Mouse (Mus musculus) natural killer cell, adult 2 months (primary cell): ENCODE results near the gene Plekha7.

Experiments
- DNase-seq, 2 experiments: peaks; one replicate each; pipeline ENCODE4 v3.0.0; 2022; ENCODE audit warnings: low spot score in 2 of 2

Gene Plekha7

DNA sequence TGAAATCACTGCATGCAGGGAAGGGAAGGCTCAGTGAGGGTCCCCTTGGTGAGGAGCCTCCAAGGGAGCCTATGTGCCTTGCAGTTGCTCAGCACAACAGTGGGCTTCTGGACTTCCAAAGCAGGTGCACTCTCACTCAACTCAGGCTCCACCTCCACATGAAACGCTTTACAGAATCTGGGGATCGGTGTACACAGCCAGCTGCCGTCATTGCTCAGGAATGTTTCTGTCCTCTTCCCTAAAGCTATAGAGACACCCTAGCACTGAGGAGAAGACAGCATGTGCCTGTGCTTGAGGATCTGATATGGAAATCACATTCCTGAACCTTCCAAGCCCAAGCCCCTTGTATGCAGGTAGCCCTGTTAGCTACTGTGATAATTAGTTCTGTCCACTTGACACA, 120.7 kb downstream of the Plekha7 start:
- no peak for DNase-seq

DNA sequence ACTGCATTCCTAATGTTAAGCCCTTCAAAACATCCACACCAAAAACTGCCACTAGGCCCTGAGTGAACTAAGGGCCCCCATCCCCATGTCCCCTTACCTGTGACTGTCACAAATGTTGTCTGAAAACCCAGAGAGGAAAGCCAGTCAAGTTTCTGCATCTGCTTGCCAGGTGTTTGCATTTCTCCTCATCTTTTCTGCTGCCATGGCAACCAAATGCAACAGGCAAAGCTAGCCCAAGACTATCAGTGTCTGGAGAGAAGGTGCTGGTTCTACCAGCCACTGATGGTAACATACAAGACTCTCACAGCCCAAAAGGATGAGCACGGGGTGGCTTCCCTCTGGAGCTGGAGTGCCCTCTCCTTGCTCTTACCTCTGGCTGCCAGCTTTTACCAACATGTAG, 121.3 kb downstream of the Plekha7 start:
- DNase-seq: no peak

DNA sequence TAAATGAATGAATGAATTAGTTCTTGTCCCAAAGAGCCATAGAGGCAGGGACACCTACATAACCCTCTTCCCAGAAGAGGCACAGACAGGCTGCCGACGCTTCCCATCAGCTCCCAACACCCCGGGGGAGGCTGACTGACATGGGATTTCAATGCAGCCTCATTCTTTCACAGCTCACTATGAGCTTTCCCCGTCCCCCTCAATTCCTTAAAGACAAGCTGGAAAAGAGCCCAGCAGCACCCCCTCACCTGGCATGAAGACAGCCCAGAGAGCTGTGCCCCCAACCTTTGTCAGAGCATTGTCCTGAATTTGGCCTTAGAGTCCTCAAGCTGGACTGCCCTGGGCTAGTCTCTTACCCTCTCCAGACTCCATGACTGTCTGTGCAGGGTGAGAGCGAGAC, 122.0 kb downstream of the Plekha7 start:
- no peak for DNase-seq

DNA sequence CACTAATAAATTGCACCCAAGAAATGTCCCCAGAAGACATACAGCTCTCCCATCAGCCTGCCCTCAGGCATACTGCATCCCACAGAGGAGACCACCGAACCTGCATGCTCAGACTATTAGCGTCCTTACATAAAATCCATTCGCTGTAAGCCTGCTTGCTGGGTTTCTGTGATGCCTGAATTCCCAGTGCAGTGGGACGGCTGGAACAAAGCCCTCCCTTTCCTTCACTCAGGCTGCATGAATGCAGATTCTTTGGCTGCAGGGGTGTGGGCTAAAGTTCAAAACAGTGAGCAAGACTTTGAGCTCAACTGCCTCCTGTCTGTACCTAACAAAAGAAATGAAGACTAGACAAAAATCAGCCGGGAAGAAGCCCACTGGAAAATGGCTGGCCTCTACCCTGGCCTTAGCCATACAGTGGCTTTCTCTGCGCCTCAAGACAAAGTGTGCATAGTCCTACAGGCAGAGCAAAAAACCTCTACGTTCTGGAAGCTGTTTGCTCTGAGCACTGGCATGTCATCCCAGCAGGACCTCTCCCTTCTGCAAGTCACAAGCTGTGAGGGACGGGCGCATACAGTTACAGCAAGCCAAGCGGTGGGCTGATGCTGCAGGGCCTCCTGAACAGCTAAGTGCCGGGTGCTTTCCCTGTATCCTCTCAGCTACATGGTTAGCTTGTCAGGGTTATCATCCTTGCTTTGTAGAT, 123.7 kb downstream of the Plekha7 start:
- no peak for DNase-seq

DNA sequence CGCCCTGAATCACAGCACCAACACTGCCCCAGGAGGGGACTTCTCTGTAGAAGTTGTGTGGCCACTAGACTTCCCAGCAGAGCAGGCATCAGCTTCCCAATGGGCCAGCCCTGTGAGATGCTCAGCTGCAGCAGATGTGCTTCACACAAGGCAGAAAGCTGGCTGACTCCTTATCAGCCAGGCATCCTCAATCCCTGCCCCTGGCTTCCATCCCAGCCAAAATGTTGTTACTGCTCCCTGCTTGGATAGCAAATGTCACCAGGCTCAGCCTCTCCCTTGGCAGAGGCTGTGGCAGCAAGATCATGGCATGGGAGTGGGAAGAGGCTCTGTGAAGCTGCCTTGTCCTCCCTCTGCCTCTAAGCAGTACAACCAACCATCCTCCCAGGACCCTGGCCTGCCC, 125.7 kb downstream of the Plekha7 start:
- DNase-seq: no peak

DNA sequence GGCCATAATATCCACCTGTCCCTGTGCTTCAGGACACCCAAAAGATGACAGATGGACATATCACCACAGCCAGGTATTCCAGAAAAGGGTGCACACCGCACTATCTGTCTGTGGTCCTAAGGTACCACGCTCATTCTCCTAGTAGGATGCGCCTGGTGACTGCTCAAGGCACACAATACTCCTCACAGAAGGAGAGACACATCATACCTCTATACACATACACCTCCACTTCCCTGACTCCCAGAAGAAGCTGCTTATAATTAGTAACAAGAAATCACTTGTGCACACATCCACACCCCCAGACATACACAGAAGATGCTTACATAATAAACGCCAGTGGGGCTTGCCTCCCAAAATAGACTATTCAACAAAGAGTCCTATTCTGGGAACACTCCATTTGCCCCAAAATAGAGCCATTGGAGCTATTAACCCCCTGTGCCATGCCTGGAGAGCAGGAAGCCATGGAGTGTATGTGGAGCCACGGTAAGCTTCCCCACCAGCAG, 126.7 kb downstream of the Plekha7 start:
- DNase-seq: no peak

DNA sequence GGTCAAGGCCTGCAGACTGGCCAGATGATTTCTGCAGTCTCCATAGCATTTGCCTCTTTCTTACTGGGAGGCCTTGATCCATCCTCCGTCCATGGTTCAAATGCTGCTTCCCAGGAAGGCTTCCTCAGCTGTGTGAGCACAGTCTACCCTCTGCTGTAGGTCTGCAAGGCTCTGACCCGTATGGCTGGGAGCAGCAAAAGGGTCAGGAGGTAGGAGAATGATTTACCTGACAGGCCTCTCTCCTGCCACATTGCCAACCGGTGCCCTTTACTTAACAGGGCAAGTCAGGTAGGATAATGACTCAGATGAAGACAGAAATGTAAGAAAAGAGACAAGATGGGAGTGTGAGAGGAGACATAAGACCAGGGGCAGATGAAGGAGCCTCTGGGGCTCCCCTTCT, 129.3 kb downstream of the Plekha7 start:
- DNase-seq: no peak

DNA sequence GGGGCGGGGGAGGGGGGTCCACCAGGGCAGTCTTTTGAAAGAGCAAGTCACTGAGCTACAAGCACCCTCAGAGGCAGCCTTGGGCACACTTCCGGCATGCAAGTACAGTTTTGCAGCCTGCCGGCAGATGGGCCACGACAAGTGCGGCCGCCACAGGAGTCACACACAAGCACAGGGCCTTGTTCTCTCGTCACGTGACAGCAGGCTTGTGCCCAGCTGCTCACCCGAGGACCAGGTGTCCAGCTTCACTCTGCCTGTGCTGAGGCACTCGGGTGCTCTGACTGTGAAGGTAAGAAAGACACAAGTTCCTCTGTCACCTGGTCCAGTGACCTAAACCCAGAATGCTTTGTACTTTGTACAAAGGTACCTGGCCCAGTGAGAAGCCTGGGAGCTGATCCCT, 135.4 kb downstream of the Plekha7 start:
- no peak for DNase-seq

DNA sequence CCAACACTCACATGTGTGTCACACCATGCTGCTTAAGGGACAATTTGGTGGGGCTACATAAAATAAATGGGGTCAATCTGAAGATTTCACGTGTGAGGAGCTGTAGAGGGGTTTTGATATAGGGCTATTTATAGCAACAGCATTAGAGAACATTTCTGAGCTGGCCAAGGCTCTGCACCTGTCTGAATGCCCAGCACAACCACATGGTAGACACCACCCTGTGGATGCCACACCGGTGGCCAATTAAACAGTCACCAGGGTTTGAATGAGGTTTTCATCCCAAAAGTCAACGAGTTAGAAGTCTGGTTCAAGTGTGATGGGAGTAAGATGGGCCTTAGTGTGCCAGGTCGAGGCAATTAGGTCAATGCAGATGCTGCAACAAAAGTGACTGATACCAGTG, 138.8 kb downstream of the Plekha7 start:
- no peak for DNase-seq

DNA sequence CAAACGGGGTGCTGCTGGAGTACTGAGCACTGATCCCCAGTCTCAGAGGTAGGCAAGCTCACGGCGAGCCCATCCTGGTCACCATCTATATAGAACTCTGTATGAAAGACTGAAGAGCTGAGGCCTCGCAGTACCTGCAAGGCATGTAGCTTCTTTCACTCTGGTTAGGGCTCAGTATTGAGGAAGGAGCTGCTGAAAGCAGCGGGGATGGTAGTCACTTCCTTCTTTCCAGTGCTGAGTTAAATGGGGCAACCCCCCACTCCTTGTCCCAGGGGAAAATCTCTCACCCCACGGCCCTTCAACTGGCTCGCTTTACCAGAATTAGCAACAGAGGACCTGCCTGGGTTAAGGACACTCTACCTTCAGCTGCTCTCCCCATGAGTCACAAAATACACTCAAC, 140.0 kb downstream of the Plekha7 start:
- DNase-seq: no peak

DNA sequence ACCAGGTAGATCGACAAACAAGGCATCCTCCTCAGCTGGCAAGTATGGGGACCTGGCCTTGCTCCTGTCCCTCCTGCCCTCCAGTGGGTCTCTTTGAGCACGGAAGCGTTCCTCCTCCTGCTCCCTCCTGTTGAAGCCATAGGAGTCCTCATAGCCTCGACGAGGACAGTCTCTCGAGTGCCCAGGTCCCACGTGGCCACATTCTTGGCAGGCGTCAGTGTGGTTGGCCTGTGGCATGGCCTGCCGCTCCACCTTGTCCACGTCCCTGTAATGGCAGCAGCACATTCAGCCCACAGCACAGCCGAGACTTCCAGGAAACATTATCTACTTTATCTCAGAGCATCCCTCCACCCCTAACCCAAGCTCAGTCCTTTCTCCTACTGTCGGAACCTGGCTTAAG, 143.9 kb downstream of the Plekha7 start:
- no peak for DNase-seq

DNA sequence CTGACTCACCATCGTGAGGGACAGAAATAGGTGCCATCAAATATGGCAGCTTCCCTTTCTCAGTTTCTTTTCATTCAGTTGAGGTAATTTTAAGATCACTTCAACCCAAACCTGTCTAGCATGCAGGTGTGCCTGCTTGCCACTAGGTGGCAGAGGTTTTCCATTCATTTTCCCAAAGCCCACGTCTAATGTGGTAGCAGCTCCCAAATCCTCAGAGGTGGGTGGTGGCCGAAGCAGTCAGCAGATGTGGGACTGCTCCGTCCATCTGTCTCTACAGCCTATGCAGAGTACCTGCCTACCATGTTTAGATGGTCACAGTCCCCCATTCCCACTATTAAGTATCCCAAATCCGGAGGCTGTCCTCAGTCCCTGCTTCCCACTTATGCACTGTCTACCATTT, 146.6 kb downstream of the Plekha7 start:
- peak; percentile 7 to 10 for DNase-seq

DNA sequence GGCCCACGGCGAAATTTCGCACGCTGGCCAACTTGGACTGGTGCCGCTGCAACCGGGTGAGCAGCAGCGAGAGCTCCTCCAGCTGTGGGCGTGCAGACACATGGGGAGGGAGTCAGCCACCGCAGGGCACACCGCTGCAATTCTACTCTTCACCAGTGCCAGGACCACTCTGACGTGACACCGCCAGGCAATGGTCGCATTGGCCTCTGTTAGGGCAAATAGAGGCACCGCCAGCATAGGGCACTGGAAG, 151.4 kb downstream of the Plekha7 start:
- DNase-seq: no peak

DNA sequence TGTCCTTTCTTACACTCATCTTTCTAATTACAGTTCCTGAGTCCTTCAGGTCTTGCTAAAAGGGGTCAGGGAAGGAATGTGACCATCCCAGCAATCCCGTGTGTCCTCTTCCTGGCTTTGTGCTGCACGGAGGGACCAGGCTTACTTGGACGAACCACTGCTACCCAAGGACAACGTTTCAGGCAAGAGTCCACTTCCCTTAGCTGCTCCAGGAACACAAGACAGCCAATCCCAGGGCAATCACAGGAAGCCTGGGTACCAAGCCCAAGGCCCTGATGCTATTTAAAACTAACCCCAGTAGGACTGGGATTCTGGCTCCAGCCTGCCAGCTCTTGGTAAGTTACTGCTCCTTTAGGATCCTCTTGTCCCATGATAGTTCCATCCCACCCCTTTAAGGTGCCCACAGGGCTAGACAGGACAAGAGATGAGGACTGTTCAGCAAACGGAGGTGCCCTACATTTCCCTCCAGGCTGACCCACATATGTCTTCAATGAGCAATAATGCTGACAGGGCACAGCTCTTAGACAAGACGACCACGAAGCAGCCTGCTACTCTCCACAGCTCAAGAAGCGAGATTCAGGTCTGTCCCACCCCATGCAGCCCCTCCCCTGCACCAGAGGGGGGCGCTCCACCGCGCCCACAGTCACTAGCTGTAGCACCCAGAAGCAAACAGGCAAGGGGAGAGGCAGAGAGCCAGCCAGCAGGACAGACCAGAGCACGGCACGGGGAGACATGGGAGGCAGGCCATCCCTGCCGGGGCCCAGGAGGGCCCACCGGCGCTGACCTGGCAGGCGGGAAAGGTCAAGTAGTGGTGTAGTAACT, 151.9 kb downstream of the Plekha7 start:
- no peak for DNase-seq

DNA sequence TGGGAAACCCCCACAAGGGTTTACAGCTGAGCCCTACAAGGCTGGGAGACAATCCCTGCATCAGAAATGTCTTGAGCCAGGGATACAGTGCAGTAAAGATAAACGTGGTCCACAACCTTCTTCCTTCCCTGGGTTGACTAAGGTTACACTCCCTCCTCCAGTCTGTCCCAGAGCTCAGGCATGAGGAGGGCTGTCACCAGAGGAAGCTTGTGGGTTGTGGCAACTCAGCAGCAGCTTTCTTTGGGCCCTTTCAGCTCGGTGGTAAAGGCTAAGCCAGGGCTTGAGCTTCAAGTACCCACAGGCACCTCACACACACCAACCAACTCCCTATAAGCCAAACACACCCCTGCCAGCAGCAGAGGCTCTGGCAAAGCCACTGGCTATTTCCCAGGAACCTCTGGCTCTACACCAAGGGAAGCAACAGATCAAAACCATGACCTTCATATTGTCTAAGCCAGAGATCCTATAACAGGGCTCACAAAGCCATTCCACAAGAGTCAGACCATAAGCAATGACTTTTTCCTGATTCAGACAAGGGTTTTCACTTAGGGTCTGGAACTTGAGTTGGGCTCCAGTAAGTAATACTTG, 154.3 kb downstream of the Plekha7 start:
- DNase-seq: no peak

DNA sequence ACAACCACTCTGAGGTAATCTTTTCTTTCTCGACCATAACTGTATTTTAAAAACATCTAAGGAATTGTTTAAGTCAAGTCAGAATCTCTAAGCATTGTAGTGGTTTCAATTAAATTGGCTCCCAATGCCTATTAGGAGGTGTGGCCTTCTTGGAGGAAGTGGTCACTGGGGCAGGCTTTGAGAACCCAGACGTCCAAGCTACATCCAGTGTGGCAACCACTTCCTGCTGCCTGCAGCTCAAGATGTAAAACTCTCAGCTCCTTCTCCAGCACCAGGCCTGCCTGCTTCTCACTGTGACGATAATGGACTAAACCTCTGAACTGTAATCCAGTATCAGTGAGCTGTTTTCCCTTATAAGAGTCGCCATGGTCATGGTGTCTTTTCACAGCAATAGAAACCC, 158.6 kb downstream of the Plekha7 start:
- DNase-seq: peak; percentile 31 to 52

DNA sequence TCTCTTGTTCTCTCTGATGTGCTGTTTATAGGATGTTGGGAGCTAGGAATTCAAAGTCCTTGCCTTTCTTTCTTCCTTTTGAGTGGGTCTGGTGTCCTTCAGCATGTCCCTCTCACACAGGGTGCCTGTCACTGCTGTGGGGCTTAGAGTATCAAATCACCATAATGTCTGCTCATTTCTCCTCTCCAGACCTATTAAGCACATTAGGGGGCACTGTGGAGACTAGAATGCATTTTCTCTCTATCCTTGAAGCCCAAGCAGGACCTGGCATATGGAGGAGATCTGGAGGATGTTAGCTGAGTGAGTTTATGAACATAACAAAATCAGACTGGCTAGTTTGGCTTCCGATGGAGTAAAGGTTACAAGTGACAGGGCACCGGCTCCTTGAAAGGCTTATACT, 161.1 kb downstream of the Plekha7 start:
- no peak for DNase-seq

DNA sequence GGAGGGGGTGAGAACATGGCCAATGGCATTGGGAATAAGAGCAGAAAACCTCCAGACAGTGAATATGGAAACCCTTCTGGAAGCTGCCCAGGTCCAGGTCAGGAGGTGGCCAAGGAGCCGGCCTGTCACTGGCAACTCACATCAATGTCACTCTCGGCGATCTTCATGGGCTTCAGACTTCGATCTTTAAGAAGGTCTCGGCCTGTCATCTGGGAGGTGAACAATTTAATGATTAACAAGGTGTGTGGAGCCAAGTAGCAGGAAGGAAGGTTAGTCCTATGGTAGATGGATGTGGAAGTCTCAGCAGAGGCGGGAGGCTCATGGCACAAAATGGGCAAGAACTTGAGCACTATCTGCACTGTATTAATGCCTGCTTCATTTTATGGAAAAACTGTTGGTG, 163.1 kb downstream of the Plekha7 start:
- no peak for DNase-seq

DNA sequence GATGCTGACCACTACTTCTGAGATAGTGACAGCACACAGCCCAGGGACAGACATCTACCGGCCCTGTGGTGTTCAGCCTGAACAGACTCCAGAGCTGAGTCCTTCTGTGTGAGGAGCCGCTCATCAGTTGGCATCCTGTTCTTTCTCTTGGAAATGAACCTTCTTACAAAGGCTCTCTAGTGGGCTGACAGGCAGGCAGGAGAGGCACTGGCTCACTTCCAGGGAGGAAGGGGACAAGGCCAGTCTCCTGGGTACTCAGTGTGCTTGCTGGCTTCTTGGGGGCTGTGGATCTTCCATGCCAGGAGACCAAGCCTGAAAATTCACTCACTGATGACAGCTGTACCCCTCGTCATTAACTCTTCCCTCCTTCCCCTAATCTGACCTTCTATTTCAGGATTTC, 170.5 kb downstream of the Plekha7 start:
- no peak for DNase-seq

DNA sequence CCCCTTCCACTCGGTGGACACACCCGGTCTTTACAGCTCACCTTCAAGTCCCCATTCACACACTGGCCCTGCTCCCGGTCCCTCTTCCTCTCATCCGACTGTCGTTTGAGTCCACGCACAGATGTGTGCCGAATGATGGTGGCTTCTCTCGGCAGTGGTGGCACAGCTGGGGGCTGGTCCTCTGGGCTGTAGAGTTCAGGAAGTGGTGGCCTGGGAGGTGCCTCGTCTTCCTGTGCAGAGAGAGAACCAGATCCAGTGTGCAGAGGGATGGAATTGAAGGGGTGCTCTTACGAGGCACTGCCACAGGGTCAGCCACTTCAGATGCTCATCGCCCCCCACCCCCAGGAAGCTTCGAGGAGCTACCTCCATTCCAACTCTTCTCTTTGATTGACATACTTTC, 171.0 kb downstream of the Plekha7 start:
- DNase-seq: no peak

DNA sequence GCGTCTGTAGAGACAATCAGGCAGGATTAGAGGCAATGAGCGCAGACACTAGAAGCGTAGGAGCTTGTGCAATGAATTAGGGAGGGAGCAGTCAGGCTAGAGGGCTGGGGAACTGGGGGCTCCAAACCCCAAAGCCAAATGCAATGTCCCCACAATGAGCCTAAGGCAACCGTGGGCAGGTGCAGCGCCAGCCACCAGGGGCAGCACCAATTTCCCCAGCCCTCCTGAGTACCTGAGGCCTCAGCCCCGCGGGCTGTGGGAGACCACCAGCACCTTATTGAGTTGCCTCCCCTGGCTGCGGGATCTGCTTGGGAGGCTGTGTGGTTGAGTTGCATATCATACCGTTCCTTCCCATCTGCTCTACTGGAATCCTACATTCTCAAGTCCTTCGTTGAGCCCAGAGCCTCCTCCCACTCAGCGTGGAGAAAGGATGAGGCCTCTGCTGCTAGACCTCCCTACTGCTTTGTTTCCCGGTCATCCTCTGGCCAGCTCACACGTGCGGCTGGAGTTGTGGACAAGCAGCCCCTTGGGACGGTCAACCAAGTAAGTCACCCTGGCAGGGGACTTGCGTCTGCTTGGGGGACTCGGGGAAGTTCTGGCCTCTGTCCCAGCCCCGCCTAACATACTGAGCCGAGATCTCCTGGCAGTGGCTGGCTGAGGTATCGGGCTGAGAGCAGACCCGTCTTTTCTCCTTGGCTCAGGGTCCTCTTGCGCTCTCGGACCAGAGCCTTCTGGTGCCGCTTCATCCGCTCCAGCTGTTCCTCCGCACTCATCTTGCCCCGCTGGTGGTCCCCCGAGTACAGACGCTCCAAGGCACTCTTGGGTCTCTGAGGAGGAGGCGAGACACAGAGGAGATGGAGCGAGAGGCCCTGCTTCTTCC, 173.5 kb downstream of the Plekha7 start:
- no peak for DNase-seq

DNA sequence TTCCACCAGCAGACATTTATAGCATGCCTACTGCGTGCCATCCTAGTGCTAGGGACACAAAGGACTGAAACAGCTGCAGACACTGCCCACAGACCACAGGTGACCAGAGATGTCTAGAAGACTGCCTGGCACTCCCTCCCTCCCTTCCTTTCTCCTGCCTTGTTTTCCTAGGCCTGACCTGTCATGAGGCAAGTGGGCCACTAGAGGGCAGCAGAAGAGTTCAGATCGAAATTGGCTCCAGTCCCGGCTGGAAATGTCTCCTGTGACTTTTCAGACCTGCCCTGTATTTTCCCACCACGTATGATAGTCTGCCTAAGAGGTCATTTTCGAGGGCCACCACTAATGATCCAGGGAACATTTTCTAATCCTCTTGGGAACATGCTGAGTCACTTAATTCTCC, 176.1 kb downstream of the Plekha7 start:
- peak; percentile 28 to 40 for DNase-seq
